Mouse (Mus musculus): ENCODE measurements around the gene Cfap65. TPM values are rescaled to one million over a fixed set of nuclear protein-coding genes. Genes with fewer than 3 reads are reported as not detected.

Cfap65 gene
- polyA plus RNA-seq (2012; ENCODE audit: insufficient read depth, insufficient read length, low replicate concordance, missing spikeins): not detected in 2 replicates

DNA sequence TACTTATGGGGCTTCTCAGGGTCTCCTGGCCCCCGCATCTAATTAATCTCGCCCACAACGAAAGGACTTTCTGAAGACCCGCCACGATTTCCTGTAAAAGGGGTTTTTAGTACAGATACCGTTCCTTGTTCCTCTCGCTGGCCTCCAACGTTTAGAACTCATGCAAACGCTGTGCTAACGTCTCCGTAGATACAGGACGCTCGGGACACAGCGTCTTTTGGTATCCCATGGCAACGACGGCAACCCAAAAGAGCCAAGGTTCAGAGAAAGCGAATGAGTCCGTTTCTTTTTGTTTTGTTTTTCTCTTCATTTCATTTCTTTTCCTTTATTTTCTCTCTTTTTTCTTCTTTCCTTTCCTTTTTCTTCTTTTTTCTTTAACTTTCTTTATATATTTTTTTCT, at the start of gene Cfap65:
Gene Cfap65, minus strand, starts transcription at position 198 of the 400 bp plus-strand sequence.
- Histone ChIP-seq H3K4me3 (ENCODE audit: insufficient read depth, low read depth, low read length) (peak within 1 kb of the TSS; percentile 47), H3K27ac (ENCODE audit: insufficient read depth, low read depth, low read length) (no peak within 1 kb of the TSS), H3K4me1 (ENCODE audit: control insufficient read depth, insufficient read depth, low read length) (no peaks in the 10 kb centered on the region)
- TF ChIP-seq POLR2A (IDR thresholded peaks at IDR 0.05; ENCODE audit: insufficient read depth, low read depth, low read length) (no peak), CTCF (IDR thresholded peaks at IDR 0.05; ENCODE audit: insufficient read depth, low read depth, low read length) (no peak)
- WGBS: 1% methylated on average over 18 of the region's 18 CpGs

DNA sequence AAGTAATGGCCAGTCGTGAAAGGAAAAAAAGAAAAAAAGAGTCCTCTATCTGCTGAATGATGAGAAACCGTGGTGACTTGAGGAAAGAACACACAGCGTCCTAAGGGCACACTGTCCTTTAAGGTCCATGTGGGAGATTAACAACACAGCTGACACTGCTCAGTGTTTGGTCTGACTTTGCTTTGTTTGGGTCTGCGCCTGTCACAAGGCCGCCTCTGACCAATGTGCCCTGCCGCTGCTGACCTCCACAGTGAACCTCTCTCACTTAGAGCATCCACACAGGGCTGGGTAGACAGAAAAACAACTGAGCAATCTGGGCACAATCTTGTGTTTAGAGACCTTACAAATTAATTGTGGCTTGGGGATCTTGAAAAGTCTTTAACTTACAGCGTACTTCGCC, 41.6 kb upstream of the Cfap65 start:
- Histone ChIP-seq H3K4me1 (ENCODE audit: control insufficient read depth, insufficient read depth, low read length) (no peaks in the 10 kb centered on the region), H3K27ac (ENCODE audit: insufficient read depth, low read depth, low read length) (no peak overlapping the region), H3K4me3 (ENCODE audit: insufficient read depth, low read depth, low read length) (no peak overlapping the region)
- 89% methylated on average over 8 of the region's 8 CpGs for WGBS
- TF ChIP-seq POLR2A (IDR thresholded peaks at IDR 0.05; ENCODE audit: insufficient read depth, low read depth, low read length): no peak
- no peak for TF ChIP-seq CTCF (IDR thresholded peaks at IDR 0.05; ENCODE audit: insufficient read depth, low read depth, low read length)

DNA sequence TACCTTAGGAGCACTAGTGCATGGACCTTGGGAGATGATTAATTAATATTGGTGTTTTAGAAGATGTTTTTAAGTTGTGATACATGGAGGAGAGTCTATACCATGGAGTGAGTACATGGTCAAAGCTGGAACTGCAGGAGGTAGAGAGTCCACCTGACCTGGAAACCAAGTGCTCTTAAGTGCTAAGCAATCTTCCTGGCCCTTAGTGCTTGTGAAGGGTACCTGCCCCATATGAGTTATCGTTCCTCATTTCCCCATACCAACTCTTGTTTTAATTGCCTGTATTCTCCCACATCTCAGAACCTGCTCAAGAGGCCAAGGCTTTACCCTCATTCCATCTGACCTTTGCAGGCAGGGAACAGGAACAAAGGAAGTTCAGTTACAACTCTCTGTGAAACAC, 40.5 kb upstream of the Cfap65 start:
- no peak for TF ChIP-seq CTCF (IDR thresholded peaks at IDR 0.05; ENCODE audit: insufficient read depth, low read depth, low read length)
- no peak for TF ChIP-seq POLR2A (IDR thresholded peaks at IDR 0.05; ENCODE audit: insufficient read depth, low read depth, low read length)
- Histone ChIP-seq H3K4me1 (ENCODE audit: control insufficient read depth, insufficient read depth, low read length) (no peaks in the 10 kb centered on the region), H3K4me3 (ENCODE audit: insufficient read depth, low read depth, low read length) (no peak overlapping the region), H3K27ac (ENCODE audit: insufficient read depth, low read depth, low read length) (no peak overlapping the region)
- WGBS: 93% methylated on average over 1 of the region's 1 CpGs

DNA sequence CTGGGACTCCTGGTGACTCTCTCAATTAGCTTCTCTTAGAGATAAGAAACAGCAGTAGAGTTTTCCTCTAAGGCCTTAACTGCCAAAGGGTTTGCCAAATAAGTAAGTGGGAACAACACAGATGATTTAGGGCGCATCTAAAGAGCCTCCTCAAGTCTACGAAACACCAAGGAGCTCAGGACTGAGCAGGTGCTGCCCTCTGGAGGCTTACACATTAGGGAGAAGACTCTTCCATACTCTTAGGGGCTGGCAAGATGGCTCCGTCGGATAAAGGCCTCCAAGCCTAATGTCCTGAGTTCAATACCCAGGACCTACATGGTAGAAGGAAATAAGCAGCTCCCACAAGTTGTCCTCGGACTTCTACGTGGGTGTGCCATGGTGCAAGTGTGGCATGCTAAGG, 38.2 kb upstream of the Cfap65 start:
- H3K4me1 ChIP-seq (ENCODE audit: control insufficient read depth, insufficient read depth, low read length): no peaks in the 10 kb centered on the region
- WGBS: 92% methylated on average over 6 of the region's 6 CpGs
- H3K27ac ChIP-seq (ENCODE audit: insufficient read depth, low read depth, low read length): no peak overlapping the region
- TF ChIP-seq POLR2A (IDR thresholded peaks at IDR 0.05; ENCODE audit: insufficient read depth, low read depth, low read length) (no peak), CTCF (IDR thresholded peaks at IDR 0.05; ENCODE audit: insufficient read depth, low read depth, low read length) (no peak)
- no peak overlapping the region for H3K4me3 ChIP-seq (ENCODE audit: insufficient read depth, low read depth, low read length)

- TF ChIP-seq POLR2A (IDR thresholded peaks at IDR 0.05; ENCODE audit: insufficient read depth, low read depth, low read length) (no peak), CTCF (IDR thresholded peaks at IDR 0.05; ENCODE audit: insufficient read depth, low read depth, low read length) (no peak)
- no peak overlapping the region for H3K4me3 ChIP-seq (ENCODE audit: insufficient read depth, low read depth, low read length)
- H3K27ac ChIP-seq (ENCODE audit: insufficient read depth, low read depth, low read length): no peak overlapping the region
- H3K4me1 ChIP-seq (ENCODE audit: control insufficient read depth, insufficient read depth, low read length): no peaks in the 10 kb centered on the region
- WGBS: 72% methylated on average over 4 of the region's 4 CpGs
These were observed 36.1 kb upstream of the Cfap65 start for GRCm38 (mm10) chr1:74971353-74972050.

- TF ChIP-seq CTCF (IDR thresholded peaks at IDR 0.05; ENCODE audit: insufficient read depth, low read depth, low read length) (no peak), POLR2A (IDR thresholded peaks at IDR 0.05; ENCODE audit: insufficient read depth, low read depth, low read length) (no peak)
- no peak overlapping the region for H3K27ac ChIP-seq (ENCODE audit: insufficient read depth, low read depth, low read length)
- no peak overlapping the region for H3K4me3 ChIP-seq (ENCODE audit: insufficient read depth, low read depth, low read length)
- WGBS: 70% methylated on average over 8 of the region's 8 CpGs
- H3K4me1 ChIP-seq (ENCODE audit: control insufficient read depth, insufficient read depth, low read length): peaks cover 3% of the 10 kb centered on the region; the same call in 1 of the 2 replicates
These were observed 32.7 kb upstream of the Cfap65 start for GRCm38 (mm10) chr1:74967962-74968580.

DNA sequence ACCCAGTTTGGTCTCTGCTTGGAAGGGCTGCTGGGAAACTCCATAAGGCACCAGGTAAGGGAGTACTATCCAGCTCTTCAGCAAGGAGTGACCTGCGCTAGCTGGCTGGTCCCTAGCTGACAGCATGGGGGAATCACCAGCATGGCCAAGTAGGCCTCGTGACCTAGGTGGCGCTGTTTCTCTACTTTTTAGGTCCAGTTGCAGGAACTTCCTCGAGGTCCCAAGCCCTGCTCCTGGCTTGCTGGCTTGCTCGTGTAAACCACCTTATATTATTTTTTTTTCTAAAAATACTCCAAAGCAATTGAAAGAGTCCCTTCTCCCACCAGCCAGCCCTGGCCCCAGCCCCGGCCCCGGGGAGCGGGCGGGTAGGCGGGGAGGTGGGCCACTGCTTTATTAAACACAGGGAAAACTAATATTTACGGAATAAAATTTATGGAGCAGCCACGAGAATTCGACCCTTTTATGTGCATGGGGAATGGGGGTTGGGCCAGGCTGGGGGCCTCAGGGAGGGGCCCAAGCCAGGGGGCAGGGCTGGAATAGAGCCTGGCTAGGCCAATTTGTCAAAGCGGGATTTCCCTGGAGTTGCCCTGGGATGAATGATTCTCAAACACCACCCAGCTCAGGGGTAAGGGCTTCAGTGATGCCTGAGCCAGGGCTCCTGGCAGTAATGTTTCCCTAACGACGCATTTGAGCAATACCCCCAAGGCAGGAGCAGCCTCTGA, 29.3 kb upstream of the Cfap65 start:
- WGBS: 20% methylated on average over 16 of the region's 16 CpGs
- Histone ChIP-seq H3K4me1 (ENCODE audit: control insufficient read depth, insufficient read depth, low read length) (peaks cover 3% of the 10 kb centered on the region; the same call in 1 of the 2 replicates), H3K27ac (ENCODE audit: insufficient read depth, low read depth, low read length) (no peak overlapping the region), H3K4me3 (ENCODE audit: insufficient read depth, low read depth, low read length) (no peak overlapping the region)
- TF ChIP-seq CTCF (IDR thresholded peaks at IDR 0.05; ENCODE audit: insufficient read depth, low read depth, low read length): peak; percentile 43
- no peak for TF ChIP-seq POLR2A (IDR thresholded peaks at IDR 0.05; ENCODE audit: insufficient read depth, low read depth, low read length)

- no peak overlapping the region for H3K4me3 ChIP-seq (ENCODE audit: insufficient read depth, low read depth, low read length)
- 95% methylated on average over 5 of the region's 5 CpGs for WGBS
- H3K27ac ChIP-seq (ENCODE audit: insufficient read depth, low read depth, low read length): no peak overlapping the region
- TF ChIP-seq POLR2A (IDR thresholded peaks at IDR 0.05; ENCODE audit: insufficient read depth, low read depth, low read length) (no peak), CTCF (IDR thresholded peaks at IDR 0.05; ENCODE audit: insufficient read depth, low read depth, low read length) (no peak)
- H3K4me1 ChIP-seq (ENCODE audit: control insufficient read depth, insufficient read depth, low read length): peaks cover 3% of the 10 kb centered on the region; the same call in 1 of the 2 replicates
These were observed 27.4 kb upstream of the Cfap65 start for GRCm38 (mm10) chr1:74962853-74963227.

Measured in olfactory bulb, adult 2 months (tissue).